Mouse (Mus musculus) cerebellum, adult 2 months (tissue): ENCODE results near the gene Thoc7.

ENCODE experiments used
- CTCF ChIP-seq: fragments of 200-500 bp; IDR thresholded peaks from 2 replicates; pipeline ENCODE4 v1.5.1; 2011; ENCODE audit warnings: low read depth, mild to moderate bottlenecking, control low read depth, low read length, moderate library complexity, borderline replicate concordance; ENCODE audit not compliant: insufficient read depth
- POLR2A ChIP-seq: fragments of 200-500 bp; IDR thresholded peaks from 2 replicates; pipeline ENCODE4 v1.6.1; 2011; ENCODE audit warnings: low read length, control low read depth, borderline replicate concordance; ENCODE audit not compliant: insufficient read depth

GRCm38 (mm10) chr14:13917208-13917607 lies 44.4 kb downstream of the Thoc7 start:
- TF ChIP-seq CTCF (no peak), POLR2A (no peak)
